Mouse (Mus musculus) liver, embryonic 11.5 days (tissue): ENCODE measurements at regions not wholly inside any gene's neighbourhood (a gene's known extent, or its start where the extent isn't known, plus 50 kb on each side); places are given as distances from the start of the nearest gene placed in this dataset.

Experiments used
- ATAC-seq: fragments of 200-750 bp; cut with Nextera tagmentation; replicated peaks from 2 replicates; pipeline ENCODE4 v1.8.0; 2017; ENCODE audit warnings: moderate number of reproducible peaks, mild to moderate bottlenecking, moderate TSS enrichment, moderate library complexity; ENCODE audit not compliant: low FRiP score
- DNase-seq: peaks from one replicate; pipeline ENCODE4 v3.0.0-alpha.2; 2017; ENCODE audit warnings: low spot score
- H3K27ac ChIP-seq: fragments of 300-500 bp; sonication (generic); 2 replicates; pipeline ENCODE4 v1.5.1; 2014; ENCODE audit warnings: mild to moderate bottlenecking, low read depth, low read length, control low read depth
- H3K27me3 ChIP-seq: fragments of 300-500 bp; sonication (generic); replicated peaks from 2 replicates; pipeline ENCODE4 v1.6.1; 2014; ENCODE audit warnings: low read length, mixed read lengths; ENCODE audit not compliant: control insufficient read depth, insufficient read depth
- H3K36me3 ChIP-seq: fragments of 300-500 bp; sonication (generic); 2 replicates; pipeline ENCODE4 v1.6.1; 2014; ENCODE audit warnings: mild to moderate bottlenecking, low read length, moderate library complexity, mixed read lengths; ENCODE audit not compliant: control insufficient read depth, insufficient read depth
- H3K4me1 ChIP-seq: fragments of 300-500 bp; sonication (generic); replicated peaks from 2 replicates; pipeline ENCODE4 v1.6.1; 2014; ENCODE audit warnings: low read length, mixed read lengths; ENCODE audit not compliant: control insufficient read depth, insufficient read depth
- H3K4me2 ChIP-seq: fragments of 300-500 bp; sonication (generic); 2 replicates; pipeline ENCODE4 v1.6.1; 2014; ENCODE audit warnings: mild to moderate bottlenecking, control low read depth, moderate library complexity
- H3K4me3 ChIP-seq: fragments of 300-500 bp; sonication (generic); 2 replicates; pipeline ENCODE4 v1.5.1; 2014; ENCODE audit warnings: low read depth, low read length, control low read depth
- H3K9ac ChIP-seq: fragments of 300-500 bp; sonication (generic); 2 replicates; pipeline ENCODE4 v1.6.1; 2014; ENCODE audit warnings: low read depth, low read length, control low read depth
- H3K9me3 ChIP-seq: fragments of 300-500 bp; sonication (generic); 2 replicates; pipeline ENCODE4 v1.6.1; 2016; ENCODE audit warnings: low read length, inconsistent platforms, mixed read lengths; ENCODE audit not compliant: control insufficient read depth
- WGBS: fragments of 180-500 bp; shearing (Covaris S2); extraction: QIAGEN DNeasy Blood & Tissue Kit; methylation state at CpG from one replicate; pipeline ENCODE4 v1.1.7; 2014; 5-methylcytosine and 5-hydroxymethylcytosine counted together

DNA sequence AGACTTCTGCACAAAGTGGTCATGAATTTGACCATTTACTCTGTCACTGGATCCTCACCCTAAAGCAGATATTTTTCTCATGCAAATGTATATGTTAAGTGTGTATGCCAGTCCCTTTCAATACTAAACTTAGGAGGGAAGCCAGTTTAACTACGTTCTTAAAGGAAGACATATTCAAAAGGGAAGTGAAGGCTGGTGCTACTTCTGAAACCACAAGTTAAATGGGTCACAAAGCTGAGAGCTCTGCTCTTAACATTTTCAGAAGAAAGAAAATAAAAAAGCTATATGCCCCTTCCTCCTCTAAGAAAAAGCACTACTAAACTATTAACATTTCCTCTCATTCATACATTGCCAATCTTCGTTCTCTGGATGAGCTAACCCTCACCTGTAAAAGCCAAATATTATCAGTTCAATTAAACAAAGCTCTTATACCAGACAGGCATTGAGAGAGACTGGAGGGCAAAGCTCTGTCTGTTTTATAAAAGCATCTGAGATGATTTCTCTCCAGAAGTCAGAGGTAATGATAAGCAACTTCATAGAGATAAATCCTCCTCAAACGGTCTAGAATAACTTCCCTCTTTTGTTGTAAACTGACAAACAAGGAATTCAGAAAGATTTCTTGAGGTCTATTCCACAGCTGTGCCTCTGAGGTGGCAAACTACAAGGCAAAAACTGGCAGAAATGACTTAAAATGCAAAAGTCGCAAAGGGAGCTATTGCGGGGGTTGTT, 82.7 kb upstream of the Klf6 start:
- Histone ChIP-seq H3K27me3 (no peaks in the 10 kb centered on the region), H3K9ac (no peak overlapping the region), H3K4me3 (no peak overlapping the region), H3K4me1 (no peaks in the 10 kb centered on the region), H3K27ac (no peak overlapping the region), H3K9me3 (no peaks in the 10 kb centered on the region), H3K4me2 (no peak overlapping the region), H3K36me3 (no peaks in the 10 kb centered on the region)
- DNase-seq (no peak), ATAC-seq (no peak)
- 44% methylated on average over 5 of the region's 5 CpGs for WGBS

DNA sequence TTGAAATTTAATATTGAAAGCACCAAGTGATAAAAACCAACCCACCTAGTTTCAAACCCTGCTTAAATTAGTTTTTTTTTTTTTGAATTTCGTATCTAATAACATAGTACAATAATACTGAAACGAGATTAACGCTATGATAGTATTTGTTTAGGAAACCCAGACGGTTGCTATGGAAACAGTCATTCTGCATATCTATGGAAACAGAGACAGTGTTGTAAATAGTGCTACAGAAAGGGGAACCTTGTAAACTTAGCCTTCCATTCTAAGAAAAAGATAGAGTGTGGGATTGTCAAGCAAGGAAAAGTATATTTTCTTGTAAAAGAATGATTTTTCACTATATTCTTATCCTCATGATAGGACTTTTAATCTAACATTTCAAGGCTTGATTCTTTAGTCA, 81.9 kb upstream of the Klf6 start:
- no peaks in the 10 kb centered on the region for H3K27me3 ChIP-seq
- no peak for DNase-seq
- WGBS, result 46% methylated on average over 4 of the region's 4 CpGs

DNA sequence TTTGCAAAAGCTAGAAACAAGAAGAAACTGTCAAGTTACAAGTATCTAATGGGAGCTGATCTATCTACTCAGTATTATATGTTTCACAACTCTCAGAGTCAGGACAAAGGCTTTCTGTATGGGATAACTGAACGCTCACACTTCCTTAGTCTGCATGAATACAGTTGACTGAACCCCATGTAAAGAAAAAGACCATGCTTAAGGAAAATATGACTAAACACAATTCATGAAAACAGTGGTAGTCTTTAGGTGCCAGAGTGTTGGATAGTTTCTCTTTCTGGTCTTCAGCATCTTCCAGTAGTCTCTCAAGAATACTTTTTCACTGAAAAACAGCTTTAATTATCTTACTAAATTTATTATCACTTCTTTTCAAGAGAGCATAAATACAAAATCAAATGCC, 78.7 kb upstream of the Klf6 start:
- ATAC-seq (no peak), DNase-seq (no peak)
- no peak overlapping the region for H3K4me3 ChIP-seq
- H3K27me3 ChIP-seq, result no peaks in the 10 kb centered on the region
- no peaks in the 10 kb centered on the region for H3K36me3 ChIP-seq
- H3K4me1 ChIP-seq, result no peaks in the 10 kb centered on the region
- 81% methylated on average over 1 of the region's 1 CpGs for WGBS
- no peak overlapping the region for H3K4me2 ChIP-seq
- H3K9ac ChIP-seq, result no peak overlapping the region
- no peaks in the 10 kb centered on the region for H3K9me3 ChIP-seq
- no peak overlapping the region for H3K27ac ChIP-seq

More for the DNA sequence above, 81.9 kb upstream of the Klf6 start:
- Histone ChIP-seq H3K4me1 (no peaks in the 10 kb centered on the region), H3K9me3 (no peaks in the 10 kb centered on the region), H3K9ac (no peak overlapping the region), H3K4me3 (no peak overlapping the region), H3K27ac (no peak overlapping the region), H3K4me2 (no peak overlapping the region), H3K36me3 (no peaks in the 10 kb centered on the region)
- ATAC-seq, result no peak

DNA sequence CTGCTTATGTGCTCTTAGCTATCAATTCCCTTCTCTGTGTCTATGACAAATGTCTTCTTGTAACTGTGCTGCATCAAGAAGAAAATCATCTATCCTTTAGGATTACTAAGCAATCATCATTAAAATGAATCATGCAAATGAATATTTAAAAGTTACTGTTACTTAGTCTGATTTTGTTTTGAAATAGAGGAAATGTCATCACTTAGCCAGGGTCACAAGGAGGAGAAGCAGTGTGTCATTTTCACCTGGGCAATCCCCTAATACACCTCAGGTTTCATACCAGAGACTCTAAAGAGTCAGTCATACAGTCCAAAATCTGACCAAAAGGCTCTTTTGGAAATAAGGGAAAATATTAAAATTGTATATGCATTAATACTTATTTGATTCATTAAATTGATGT, 74.2 kb upstream of the Klf6 start:
- ATAC-seq, result no peak

DNA sequence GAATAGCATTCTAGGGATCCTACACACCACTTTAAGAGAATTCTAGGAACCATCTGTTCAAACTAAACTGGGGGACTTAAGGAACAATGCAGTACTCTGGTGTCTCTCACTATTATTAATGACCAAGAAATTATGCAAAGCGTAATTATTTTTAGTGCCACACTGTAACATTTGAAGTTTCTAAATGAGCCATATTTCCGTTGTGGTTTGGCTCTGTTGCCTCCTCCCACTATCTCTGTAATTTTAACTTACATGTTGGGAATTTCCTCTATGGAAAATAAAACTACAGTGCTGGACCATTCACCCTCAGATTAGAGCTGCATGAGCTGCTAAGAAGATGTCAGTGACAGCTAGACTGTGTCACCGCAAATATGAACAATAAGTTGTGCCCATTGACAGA, 72.0 kb upstream of the Klf6 start:
- Histone ChIP-seq H3K9ac (no peak overlapping the region), H3K9me3 (no peaks in the 10 kb centered on the region), H3K4me2 (no peak overlapping the region), H3K27me3 (no peaks in the 10 kb centered on the region), H3K4me3 (no peak overlapping the region), H3K27ac (no peak overlapping the region), H3K4me1 (no peaks in the 10 kb centered on the region), H3K36me3 (no peaks in the 10 kb centered on the region)
- no peak for DNase-seq
- WGBS, result 72% methylated on average over 3 of the region's 3 CpGs
- ATAC-seq, result no peak

More for the DNA sequence above, 74.2 kb upstream of the Klf6 start:
- no peak for DNase-seq
- no peaks in the 10 kb centered on the region for H3K4me1 ChIP-seq
- H3K4me2 ChIP-seq, result no peak overlapping the region
- H3K27me3 ChIP-seq, result no peaks in the 10 kb centered on the region
- H3K36me3 ChIP-seq, result no peaks in the 10 kb centered on the region
- no peak overlapping the region for H3K27ac ChIP-seq
- H3K9ac ChIP-seq, result no peak overlapping the region
- H3K9me3 ChIP-seq, result no peaks in the 10 kb centered on the region
- H3K4me3 ChIP-seq, result no peak overlapping the region

DNA sequence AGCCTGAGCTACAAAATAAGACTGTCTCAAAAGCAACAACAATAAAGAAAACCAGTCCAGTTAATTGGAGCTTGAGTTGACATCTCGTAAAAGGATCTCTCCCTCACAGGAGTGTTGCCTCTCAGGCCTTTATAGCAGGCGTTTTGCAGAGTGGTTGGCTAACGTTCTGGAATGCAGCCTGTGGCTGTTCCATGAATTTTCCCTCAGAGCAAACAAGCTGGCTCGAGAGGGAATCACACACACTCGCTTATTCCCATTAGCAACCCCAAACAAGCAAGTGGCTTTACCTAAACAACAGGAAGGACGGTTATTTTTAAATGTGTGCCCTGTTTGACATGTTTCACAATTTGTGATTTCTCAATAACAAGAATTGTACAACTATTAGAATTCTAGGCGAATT, 59.2 kb upstream of the Klf6 start:
- Histone ChIP-seq H3K27ac (no peak overlapping the region), H3K4me3 (no peak overlapping the region), H3K9ac (no peak overlapping the region), H3K27me3 (no peaks in the 10 kb centered on the region), H3K9me3 (no peaks in the 10 kb centered on the region), H3K4me2 (no peak overlapping the region), H3K4me1 (peaks cover 5% of the 10 kb centered on the region; the same call in 1 of the 2 replicates), H3K36me3 (no peaks in the 10 kb centered on the region)
- WGBS, result 49% methylated on average over 7 of the region's 7 CpGs
- ATAC-seq, result no peak
- no peak for DNase-seq

DNA sequence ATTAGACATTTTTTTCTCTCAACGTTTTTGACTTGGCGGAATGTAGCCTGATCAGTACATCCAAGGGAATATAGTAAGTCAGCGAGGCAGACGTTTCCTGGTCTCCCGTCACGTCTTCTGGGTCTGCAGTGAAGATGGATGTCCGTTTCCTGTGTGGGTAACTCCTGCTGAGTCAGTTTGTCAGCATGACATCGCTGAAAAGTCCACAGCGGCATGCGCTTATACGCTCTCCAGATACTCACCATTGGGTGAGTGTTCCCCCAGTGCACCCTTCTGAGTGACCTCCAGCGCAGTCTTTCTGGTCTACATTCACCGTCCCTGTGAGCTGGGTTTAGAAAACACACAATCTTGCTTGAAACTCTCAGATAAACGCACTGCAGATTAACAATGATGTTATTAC, 58.5 kb upstream of the Klf6 start:
- Histone ChIP-seq H3K4me1 (peaks cover 5% of the 10 kb centered on the region; the same call in 1 of the 2 replicates), H3K27ac (peak overlapping the region; percentile 57; the same call in 1 of the 2 replicates), H3K4me2 (peak overlapping the region; percentile 6), H3K27me3 (no peaks in the 10 kb centered on the region), H3K4me3 (no peak overlapping the region), H3K9ac (no peak overlapping the region), H3K9me3 (no peaks in the 10 kb centered on the region), H3K36me3 (no peaks in the 10 kb centered on the region)
- DNase-seq (no peak), ATAC-seq (peak; percentile 46; the same call in 1 of the 2 replicates)
- WGBS, result 22% methylated on average over 14 of the region's 14 CpGs

DNA sequence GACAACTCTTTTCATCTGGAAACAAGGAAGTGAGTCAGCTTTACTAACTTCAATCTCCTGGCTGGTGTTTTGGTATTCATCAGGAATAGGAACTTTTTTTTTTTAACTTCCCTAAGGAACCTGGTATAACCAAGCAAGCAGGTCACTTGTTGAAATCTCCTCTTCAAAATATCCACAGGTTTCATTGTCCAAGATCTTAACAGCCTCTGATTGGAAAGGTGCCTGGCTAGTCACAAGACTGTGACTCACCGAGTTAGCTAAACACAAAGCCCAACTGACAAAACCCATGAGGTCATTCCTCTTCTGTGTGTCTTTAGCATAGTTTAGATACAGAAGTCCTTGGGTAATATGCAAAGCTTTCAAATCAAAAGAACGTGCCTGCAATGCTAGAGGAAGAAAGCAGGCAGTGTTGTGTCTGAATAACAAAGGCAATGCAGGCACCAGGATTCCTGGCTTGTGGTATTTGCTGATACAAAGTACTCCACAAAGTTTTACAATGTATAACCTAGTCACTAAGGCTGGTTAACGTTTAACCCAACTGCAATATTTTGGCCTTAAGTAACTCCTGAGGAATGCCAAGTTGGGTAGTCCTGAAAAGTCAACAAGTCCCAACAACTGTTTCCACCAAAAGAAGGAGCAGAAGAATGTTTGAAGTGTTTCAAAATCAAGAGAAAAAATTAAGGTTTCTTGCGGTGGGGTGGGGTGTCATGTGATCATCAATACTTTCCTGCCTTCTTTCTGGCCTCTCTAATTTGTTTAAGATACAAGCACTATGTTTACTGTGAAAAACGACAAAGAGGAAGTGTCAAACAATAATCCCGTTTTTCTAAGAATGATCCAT, 57.5 kb upstream of the Klf6 start:
- WGBS, result 17% methylated on average over 6 of the region's 6 CpGs
- Histone ChIP-seq H3K9me3 (no peaks in the 10 kb centered on the region), H3K27ac (peak overlapping the region; percentile 57), H3K4me2 (peak overlapping the region; percentile 22), H3K4me3 (no peak overlapping the region), H3K9ac (no peak overlapping the region), H3K4me1 (peaks cover 5% of the 10 kb centered on the region; the same call in 1 of the 2 replicates), H3K36me3 (no peaks in the 10 kb centered on the region), H3K27me3 (no peaks in the 10 kb centered on the region)
- DNase-seq, result no peak
- ATAC-seq, result 0 out of 2 replicates have a peak, but pooled peaks have one; percentile 32
